Mouse (Mus musculus): ENCODE measurements around the gene Dock2. TPM values are rescaled to one million over a fixed set of nuclear protein-coding genes. Genes with fewer than 3 reads are reported as not detected.

The Dock2 gene
- total RNA-seq, 2 experiments from 2014 or later: 2.7 to 3.8 TPM

DNA sequence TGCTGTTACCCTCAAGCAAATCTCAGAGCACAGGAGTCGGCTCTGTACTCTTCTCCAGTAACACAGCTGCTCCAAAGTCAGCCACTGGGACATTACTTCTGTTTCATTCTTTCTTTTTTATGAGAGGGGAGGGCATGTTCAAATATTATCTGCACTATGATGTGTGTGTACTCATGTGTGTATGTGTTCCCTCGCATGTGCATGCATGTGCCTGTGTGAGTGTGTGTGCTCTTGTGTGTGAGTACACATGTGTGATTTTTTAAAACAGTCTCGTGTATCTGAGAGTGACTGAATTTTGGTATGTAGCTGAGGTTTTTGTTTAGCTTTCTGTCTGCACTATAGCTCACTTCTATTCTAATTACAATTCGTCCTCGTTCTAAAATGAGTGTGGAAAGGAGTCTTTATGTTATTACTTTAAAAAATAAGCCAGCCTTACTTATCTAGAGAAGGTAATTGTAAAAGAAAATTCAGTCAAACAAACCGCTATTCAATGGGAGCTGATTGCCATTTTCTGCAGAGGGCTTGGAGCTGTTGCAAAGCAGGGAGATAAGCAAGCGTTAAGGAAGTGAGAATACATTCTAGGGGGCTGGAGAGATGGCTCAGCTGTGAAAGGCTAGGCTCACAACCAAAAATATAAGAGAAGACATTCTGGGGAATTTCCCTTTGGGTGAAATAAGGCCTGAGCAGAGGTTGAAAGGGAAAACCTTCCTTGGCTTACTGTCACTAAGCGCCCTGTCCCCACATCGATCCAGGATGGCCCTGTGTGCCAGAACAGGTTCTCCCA lies 589.3 kb downstream of the Dock2 start:
- Histone ChIP-seq H3K27ac (no peak overlapping the region), H3K4me3 (no peak overlapping the region)
- no peak for DNase-seq (ENCODE audit: extremely low spot score in 1 of 2, low spot score in 2 of 2)
- TF ChIP-seq CTCF (IDR thresholded peaks at IDR 0.05): no peak
- intact Hi-C loops (cut with DNase I): no loop called here

DNA sequence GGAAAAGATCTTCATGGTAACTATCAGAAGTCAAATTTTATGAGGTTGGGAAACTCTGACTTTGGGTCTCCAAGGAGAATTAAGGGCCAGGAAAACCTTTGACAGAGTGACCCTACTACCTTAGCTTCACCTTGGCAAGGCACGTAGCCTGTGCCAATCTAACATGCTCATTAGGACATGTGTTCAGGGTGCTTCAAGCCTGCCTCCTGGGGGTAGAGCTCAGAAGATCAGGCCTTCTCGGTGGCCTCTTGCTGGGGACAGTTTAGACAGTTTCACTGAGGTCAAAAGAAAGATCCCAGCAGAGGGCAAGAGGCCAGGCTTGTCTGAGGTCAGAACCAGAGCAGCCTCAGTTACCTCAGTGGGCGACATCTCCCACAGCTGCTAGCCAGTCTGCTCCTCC lies 590.0 kb downstream of the Dock2 start:
- H3K4me3 ChIP-seq: no peak overlapping the region
- intact Hi-C loops (cut with DNase I): no loop called here
- DNase-seq (ENCODE audit: extremely low spot score in 1 of 2, low spot score in 2 of 2): no peak
- H3K27ac ChIP-seq: no peak overlapping the region
- no peak for TF ChIP-seq CTCF (IDR thresholded peaks at IDR 0.05)

DNA sequence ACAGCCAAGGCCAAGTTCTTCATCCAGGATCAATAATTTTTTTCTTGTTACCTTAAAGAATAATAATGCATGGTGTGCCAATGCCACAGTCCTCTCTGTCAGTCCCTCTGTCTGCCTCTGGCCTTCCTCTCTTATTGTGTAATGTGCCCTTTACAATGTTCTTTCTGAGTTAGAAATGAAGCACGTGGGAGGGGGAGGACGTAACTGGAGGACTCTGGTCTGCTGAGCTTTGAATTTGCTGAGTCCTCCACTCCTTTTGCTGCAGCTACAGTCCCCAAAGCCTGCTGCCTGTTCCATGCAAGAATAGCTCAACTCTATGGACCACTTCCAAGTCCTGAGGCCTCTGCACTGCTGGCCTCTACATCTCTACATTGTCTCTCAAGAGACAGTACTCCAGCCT lies 599.4 kb downstream of the Dock2 start:
- TF ChIP-seq CTCF (IDR thresholded peaks at IDR 0.05): no peak
- Histone ChIP-seq H3K27ac (no peak overlapping the region), H3K4me3 (no peak overlapping the region)
- intact Hi-C loops (cut with DNase I): no loop called here
- DNase-seq (ENCODE audit: extremely low spot score in 1 of 2, low spot score in 2 of 2): no peak

DNA sequence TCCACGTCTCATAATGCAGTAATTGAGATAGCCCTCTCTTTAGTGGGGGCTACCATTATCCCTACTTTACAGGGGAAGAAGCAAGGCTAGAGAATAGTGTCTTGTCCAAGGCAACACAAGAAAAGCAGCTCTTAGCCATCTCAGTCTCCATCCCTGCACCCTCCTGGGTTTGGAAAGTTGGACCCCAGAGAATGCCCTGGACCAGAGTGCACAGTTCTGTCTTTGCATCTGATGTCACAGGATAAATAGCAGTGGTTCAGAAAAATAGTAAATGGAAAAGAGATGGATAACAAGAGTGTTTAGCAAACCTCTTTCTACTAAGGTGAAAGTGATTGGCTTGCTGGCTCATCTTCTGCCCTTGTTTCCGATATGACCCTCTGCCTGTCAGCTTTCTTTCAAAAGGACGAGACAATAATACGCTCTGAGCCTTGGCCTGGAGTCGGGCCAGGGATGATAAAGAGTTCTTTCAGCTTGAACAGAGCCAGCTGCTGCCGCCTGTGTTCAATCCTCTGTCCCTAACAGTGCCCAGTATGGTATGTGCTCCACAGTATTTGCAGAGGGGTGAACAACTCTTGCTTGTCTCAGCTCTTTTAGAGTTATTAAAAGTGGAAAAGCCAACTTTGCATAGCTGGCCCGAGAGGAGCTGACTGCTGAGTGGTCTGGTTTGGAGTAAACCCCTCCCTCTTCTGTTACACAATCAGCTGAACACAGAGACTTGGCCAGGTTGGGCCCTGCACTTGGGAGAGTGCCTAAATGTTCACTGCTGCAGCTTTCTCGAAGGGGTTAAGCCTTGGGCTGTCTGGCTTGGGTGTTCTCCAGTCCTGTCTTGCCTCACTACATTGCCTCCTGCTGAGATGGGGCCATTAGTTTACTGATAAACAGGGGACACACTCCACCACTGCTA lies 602.2 kb downstream of the Dock2 start:
- Histone ChIP-seq H3K4me3 (no peak overlapping the region), H3K27ac (no peak overlapping the region)
- intact Hi-C loops (cut with DNase I): no loop called here
- no peak for TF ChIP-seq CTCF (IDR thresholded peaks at IDR 0.05)
- DNase-seq (ENCODE audit: extremely low spot score in 1 of 2, low spot score in 2 of 2): peak in 1 of 2 experiments; percentile 35

DNA sequence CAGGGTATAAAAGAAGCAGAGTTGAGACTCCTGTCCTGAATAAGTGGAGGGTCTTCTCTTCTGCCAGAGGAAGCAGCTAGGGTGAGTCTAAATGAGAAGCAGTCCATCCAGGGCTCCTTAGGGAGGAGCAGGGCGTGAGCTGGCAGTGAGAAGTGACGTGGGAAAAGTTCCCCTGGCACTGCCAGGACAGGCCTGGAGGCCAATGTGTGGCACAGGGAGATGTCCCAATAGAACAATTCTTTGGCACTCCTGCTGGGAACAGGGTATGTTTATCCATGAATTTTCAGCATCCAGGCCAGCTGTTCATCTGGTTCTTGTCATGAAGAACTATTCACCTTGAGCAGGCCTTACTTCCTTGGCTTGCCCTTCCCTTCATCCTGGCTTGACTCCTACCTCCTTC lies 604.9 kb downstream of the Dock2 start:
- no peak overlapping the region for H3K27ac ChIP-seq
- intact Hi-C loops (cut with DNase I): no loop called here
- TF ChIP-seq CTCF (IDR thresholded peaks at IDR 0.05): no peak
- no peak for DNase-seq (ENCODE audit: extremely low spot score in 1 of 2, low spot score in 2 of 2)
- H3K4me3 ChIP-seq: no peak overlapping the region

Other genes with a start within 250 kb of the Dock2 start
- under 1 TPM; 0.23 to 0.35 TPM for gene Spdl1, start 49.7 kb upstream of the Dock2 start, total RNA-seq (2021)

Measured in left cerebral cortex, adult 2 months (tissue).